Mouse (Mus musculus): ENCODE data around the gene Dnaaf5. TPM values are rescaled to one million over a fixed set of nuclear protein-coding genes. Genes with fewer than 3 reads are reported as not detected.

Dnaaf5 gene
- polyA plus RNA-seq, 1 experiment from 2014 or later = 3.5 TPM

DNA sequence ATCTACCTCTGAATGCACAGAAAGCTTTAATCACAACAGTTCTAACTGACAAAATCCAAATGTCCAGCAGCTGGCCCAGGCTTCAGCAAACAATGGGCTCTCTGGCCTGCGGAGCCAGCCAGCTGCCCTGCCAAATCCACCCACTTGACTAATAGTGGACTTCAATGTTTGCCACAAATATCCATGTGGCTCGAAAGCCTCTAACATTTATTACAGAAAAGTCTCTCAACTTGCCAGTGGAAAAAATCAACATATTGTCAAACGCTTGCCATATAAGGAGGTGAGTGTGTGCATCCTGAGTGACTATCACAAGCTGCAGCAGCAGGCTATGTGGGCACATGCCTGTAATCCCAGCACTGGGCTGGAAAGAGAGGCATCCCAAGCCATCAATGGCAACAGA, 48.8 kb downstream of the Dnaaf5 start:
- ATAC-seq = no peak
- no peaks in the 10 kb centered on the region for H3K9me3 ChIP-seq (replicated peaks; ENCODE audit: control insufficient read depth, low read length, poor library complexity, severe bottlenecking)
- no peak overlapping the region for H3K4me2 ChIP-seq (ENCODE audit: low read length)
- 84% methylated on average over 3 of the region's 3 CpGs for WGBS
- H3K36me3 ChIP-seq (ENCODE audit: control insufficient read depth, insufficient read depth, low read length) = no peaks in the 10 kb centered on the region
- peaks cover 19% of the 10 kb centered on the region for H3K4me1 ChIP-seq (ENCODE audit: control insufficient read depth, insufficient read depth, low read length)
- no peak overlapping the region for H3K9ac ChIP-seq (ENCODE audit: low read depth, low read length)
- no peaks in the 10 kb centered on the region for H3K27me3 ChIP-seq (ENCODE audit: control insufficient read depth, insufficient read depth, low read depth, low read length)
- no peak overlapping the region for H3K27ac ChIP-seq (ENCODE audit: low read length)
- no peak overlapping the region for H3K4me3 ChIP-seq (ENCODE audit: low read depth, low read length)

DNA sequence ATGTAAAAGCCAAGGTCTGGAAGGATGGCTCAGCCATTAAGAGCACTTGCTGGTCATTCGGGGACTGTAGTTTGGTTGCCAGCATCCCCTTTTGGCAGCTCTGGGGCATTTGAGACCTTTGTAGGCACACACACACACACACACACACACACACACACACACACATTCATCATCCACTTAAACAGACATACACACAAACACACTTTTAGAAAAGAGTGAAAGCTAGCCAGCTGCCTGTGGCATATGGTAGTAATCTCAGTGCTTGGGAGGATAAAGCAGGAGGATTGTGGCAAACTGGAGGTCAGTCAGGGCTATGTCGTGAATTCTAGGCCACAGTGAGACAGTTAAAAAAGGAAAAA, 49.6 kb downstream of the Dnaaf5 start:
- peak overlapping the region; percentile 89 for H3K27ac ChIP-seq (ENCODE audit: low read length)
- 44% methylated on average over 2 of the region's 2 CpGs for WGBS
- no peak for ATAC-seq
- no peaks in the 10 kb centered on the region for H3K27me3 ChIP-seq (ENCODE audit: control insufficient read depth, insufficient read depth, low read depth, low read length)
- peak overlapping the region; percentile 77 for H3K4me3 ChIP-seq (ENCODE audit: low read depth, low read length)
- peak overlapping the region; percentile 86 for H3K4me2 ChIP-seq (ENCODE audit: low read length)
- H3K36me3 ChIP-seq (ENCODE audit: control insufficient read depth, insufficient read depth, low read length) = no peaks in the 10 kb centered on the region
- peak overlapping the region; percentile 80 for H3K9ac ChIP-seq (ENCODE audit: low read depth, low read length)
- H3K4me1 ChIP-seq (ENCODE audit: control insufficient read depth, insufficient read depth, low read length) = peaks cover 21% of the 10 kb centered on the region
- no peaks in the 10 kb centered on the region for H3K9me3 ChIP-seq (replicated peaks; ENCODE audit: control insufficient read depth, low read length, poor library complexity, severe bottlenecking)

- Histone ChIP-seq H3K9me3 (replicated peaks; ENCODE audit: control insufficient read depth, low read length, poor library complexity, severe bottlenecking) (no peaks in the 10 kb centered on the region), H3K27me3 (ENCODE audit: control insufficient read depth, insufficient read depth, low read depth, low read length) (no peaks in the 10 kb centered on the region), H3K9ac (ENCODE audit: low read depth, low read length) (peak within 1 kb of the TSS; percentile 85), H3K4me1 (ENCODE audit: control insufficient read depth, insufficient read depth, low read length) (peaks cover 21% of the 10 kb centered on the region), H3K27ac (ENCODE audit: low read length) (peak within 1 kb of the TSS; percentile 89), H3K4me3 (ENCODE audit: low read depth, low read length) (peak within 1 kb of the TSS; percentile 77), H3K4me2 (ENCODE audit: low read length) (peak within 1 kb of the TSS; percentile 86), H3K36me3 (ENCODE audit: control insufficient read depth, insufficient read depth, low read length) (no peaks in the 10 kb centered on the region)
- ATAC-seq = peak; percentile 99
- WGBS = under 1% methylated on average over 62 of the region's 64 CpGs
Measured at GRCm38 (mm10) chr5:139199995-139200769, 50.2 kb downstream of the Dnaaf5 start, which contains the start of gene Sun1. Gene Sun1 (plus strand): TSS chr5:139200637.

DNA sequence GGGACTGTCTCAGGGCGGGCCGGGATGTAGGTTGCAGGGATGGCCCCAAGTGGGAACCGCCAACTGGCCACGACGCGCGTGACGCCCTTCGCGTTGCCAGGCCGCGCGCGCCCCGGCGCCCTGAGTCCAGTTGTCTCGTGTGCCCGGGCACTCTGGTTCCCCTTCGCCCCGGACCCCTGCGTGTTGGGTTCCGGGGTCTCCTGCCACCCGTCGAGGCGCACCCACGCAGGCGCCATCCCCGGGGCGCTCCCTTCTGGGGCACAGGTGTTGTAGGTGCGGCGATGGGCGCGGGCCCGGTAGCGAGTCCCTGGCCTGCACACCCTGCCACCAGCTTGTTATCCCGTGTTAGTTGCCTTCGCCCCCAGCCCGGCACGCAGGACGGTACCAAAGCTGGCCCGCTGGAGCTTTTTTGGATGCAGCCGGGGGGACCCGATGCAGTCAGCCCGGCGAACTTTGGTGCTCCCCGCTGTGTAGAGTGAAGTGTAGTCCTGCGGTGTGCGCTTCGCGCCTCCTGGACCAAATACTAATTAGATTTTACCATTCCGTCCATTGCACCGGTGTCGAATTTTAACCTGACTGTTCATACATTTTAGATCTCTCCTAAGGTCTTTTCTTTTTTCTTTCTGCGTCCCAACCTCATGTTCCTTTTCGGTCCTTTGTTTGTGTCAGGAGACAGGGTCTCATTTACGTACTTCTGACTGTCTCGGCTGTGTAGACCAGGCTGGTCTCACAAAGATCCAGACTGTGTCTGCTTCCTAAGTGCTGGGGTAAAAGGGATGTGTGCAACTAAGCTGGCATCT, 50.9 kb downstream of the Dnaaf5 start:
- ATAC-seq = peak; percentile 13

GRCm38 (mm10) chr5:139202127-139202526, 52.1 kb downstream of the Dnaaf5 start:
- no peaks in the 10 kb centered on the region for H3K27me3 ChIP-seq (ENCODE audit: control insufficient read depth, insufficient read depth, low read depth, low read length)
- no peaks in the 10 kb centered on the region for H3K36me3 ChIP-seq (ENCODE audit: control insufficient read depth, insufficient read depth, low read length)
- ATAC-seq = no peak
- H3K27ac ChIP-seq (ENCODE audit: low read length) = no peak overlapping the region
- peak overlapping the region; percentile 77 for H3K4me3 ChIP-seq (ENCODE audit: low read depth, low read length)
- peaks cover 24% of the 10 kb centered on the region for H3K4me1 ChIP-seq (ENCODE audit: control insufficient read depth, insufficient read depth, low read length)
- no peaks in the 10 kb centered on the region for H3K9me3 ChIP-seq (replicated peaks; ENCODE audit: control insufficient read depth, low read length, poor library complexity, severe bottlenecking)
- H3K4me2 ChIP-seq (ENCODE audit: low read length) = peak overlapping the region; percentile 66
- 78% methylated on average over 11 of the region's 11 CpGs for WGBS
- peak overlapping the region; percentile 85; the same call in 1 of the 2 replicates for H3K9ac ChIP-seq (ENCODE audit: low read depth, low read length)

More for the DNA sequence above, 50.9 kb downstream of the Dnaaf5 start:
- H3K36me3 ChIP-seq (ENCODE audit: control insufficient read depth, insufficient read depth, low read length) = no peaks in the 10 kb centered on the region
- peak overlapping the region; percentile 66 for H3K4me2 ChIP-seq (ENCODE audit: low read length)
- peak overlapping the region; percentile 79 for H3K27ac ChIP-seq (ENCODE audit: low read length)
- peaks cover 21% of the 10 kb centered on the region for H3K4me1 ChIP-seq (ENCODE audit: control insufficient read depth, insufficient read depth, low read length)
- H3K27me3 ChIP-seq (ENCODE audit: control insufficient read depth, insufficient read depth, low read depth, low read length) = no peaks in the 10 kb centered on the region
- WGBS = under 1% methylated on average over 45 of the region's 57 CpGs
- H3K9me3 ChIP-seq (replicated peaks; ENCODE audit: control insufficient read depth, low read length, poor library complexity, severe bottlenecking) = no peaks in the 10 kb centered on the region
- peak overlapping the region; percentile 77 for H3K4me3 ChIP-seq (ENCODE audit: low read depth, low read length)
- H3K9ac ChIP-seq (ENCODE audit: low read depth, low read length) = peak overlapping the region; percentile 85

- 92% methylated on average over 5 of the region's 5 CpGs for WGBS
- H3K9me3 ChIP-seq (replicated peaks; ENCODE audit: control insufficient read depth, low read length, poor library complexity, severe bottlenecking) = no peaks in the 10 kb centered on the region
- no peak for ATAC-seq
- no peak overlapping the region for H3K27ac ChIP-seq (ENCODE audit: low read length)
- H3K4me1 ChIP-seq (ENCODE audit: control insufficient read depth, insufficient read depth, low read length) = peaks cover 24% of the 10 kb centered on the region
- H3K4me2 ChIP-seq (ENCODE audit: low read length) = no peak overlapping the region
- no peaks in the 10 kb centered on the region for H3K27me3 ChIP-seq (ENCODE audit: control insufficient read depth, insufficient read depth, low read depth, low read length)
- no peak overlapping the region for H3K9ac ChIP-seq (ENCODE audit: low read depth, low read length)
- H3K4me3 ChIP-seq (ENCODE audit: low read depth, low read length) = no peak overlapping the region
- no peaks in the 10 kb centered on the region for H3K36me3 ChIP-seq (ENCODE audit: control insufficient read depth, insufficient read depth, low read length)
Measured at GRCm38 (mm10) chr5:139203312-139203711, 53.3 kb downstream of the Dnaaf5 start.

GRCm38 (mm10) chr5:139206081-139206480, 56.1 kb downstream of the Dnaaf5 start:
- Histone ChIP-seq H3K4me1 (ENCODE audit: control insufficient read depth, insufficient read depth, low read length) (peaks cover 19% of the 10 kb centered on the region), H3K27ac (ENCODE audit: low read length) (no peak overlapping the region), H3K27me3 (ENCODE audit: control insufficient read depth, insufficient read depth, low read depth, low read length) (no peaks in the 10 kb centered on the region), H3K9ac (ENCODE audit: low read depth, low read length) (no peak overlapping the region), H3K9me3 (replicated peaks; ENCODE audit: control insufficient read depth, low read length, poor library complexity, severe bottlenecking) (no peaks in the 10 kb centered on the region), H3K4me2 (ENCODE audit: low read length) (no peak overlapping the region), H3K4me3 (ENCODE audit: low read depth, low read length) (no peak overlapping the region), H3K36me3 (ENCODE audit: control insufficient read depth, insufficient read depth, low read length) (peaks cover 4% of the 10 kb centered on the region; the same call in 1 of the 2 replicates)
- 62% methylated on average over 4 of the region's 4 CpGs for WGBS
- no peak for ATAC-seq

DNA sequence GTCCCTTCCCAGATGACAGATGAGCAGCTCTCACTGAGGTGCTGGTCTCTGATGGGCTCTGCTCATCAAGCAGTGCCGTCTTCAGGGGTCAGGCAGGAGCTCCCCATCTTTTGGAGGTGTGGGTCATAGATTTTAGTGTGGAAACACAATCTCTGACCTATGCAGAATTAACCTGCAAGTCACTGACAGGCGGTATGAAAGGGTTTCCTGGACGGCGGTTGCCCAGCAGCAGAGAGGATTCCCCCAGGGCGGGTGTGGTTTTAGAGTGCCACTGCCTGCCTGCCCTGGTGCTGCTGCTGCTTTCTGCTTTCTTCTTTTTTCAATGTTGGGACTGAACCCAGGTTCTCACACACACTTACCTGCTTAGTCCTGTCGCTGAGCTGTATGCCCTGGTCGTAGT, 56.5 kb downstream of the Dnaaf5 start:
- H3K27ac ChIP-seq (ENCODE audit: low read length) = no peak overlapping the region
- H3K36me3 ChIP-seq (ENCODE audit: control insufficient read depth, insufficient read depth, low read length) = peaks cover 4% of the 10 kb centered on the region; the same call in 1 of the 2 replicates
- no peak overlapping the region for H3K4me3 ChIP-seq (ENCODE audit: low read depth, low read length)
- 65% methylated on average over 7 of the region's 7 CpGs for WGBS
- H3K27me3 ChIP-seq (ENCODE audit: control insufficient read depth, insufficient read depth, low read depth, low read length) = no peaks in the 10 kb centered on the region
- no peak for ATAC-seq
- H3K4me2 ChIP-seq (ENCODE audit: low read length) = no peak overlapping the region
- no peak overlapping the region for H3K9ac ChIP-seq (ENCODE audit: low read depth, low read length)
- H3K4me1 ChIP-seq (ENCODE audit: control insufficient read depth, insufficient read depth, low read length) = peaks cover 15% of the 10 kb centered on the region
- no peaks in the 10 kb centered on the region for H3K9me3 ChIP-seq (replicated peaks; ENCODE audit: control insufficient read depth, low read length, poor library complexity, severe bottlenecking)

DNA sequence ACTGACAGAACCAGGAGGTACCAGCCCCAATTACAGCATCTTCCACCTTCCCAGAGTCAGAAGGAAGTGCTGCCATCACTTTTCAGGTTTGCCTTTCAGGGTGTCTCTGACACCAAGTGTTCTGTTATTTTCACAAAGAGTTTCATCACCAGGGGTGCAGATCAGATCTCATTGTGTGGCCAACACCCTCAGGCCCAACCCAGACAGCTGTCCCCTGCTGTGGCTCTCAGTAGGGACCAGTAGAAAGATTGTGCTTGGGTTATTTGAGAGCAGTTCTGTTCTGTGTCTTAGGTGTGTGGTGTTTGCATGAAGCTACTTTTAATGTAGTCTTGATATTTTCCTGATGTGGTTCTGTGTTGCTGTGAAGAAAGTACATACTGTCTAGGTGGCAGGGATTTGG, 58.2 kb downstream of the Dnaaf5 start:
- no peaks in the 10 kb centered on the region for H3K9me3 ChIP-seq (replicated peaks; ENCODE audit: control insufficient read depth, low read length, poor library complexity, severe bottlenecking)
- no peak overlapping the region for H3K9ac ChIP-seq (ENCODE audit: low read depth, low read length)
- H3K4me1 ChIP-seq (ENCODE audit: control insufficient read depth, insufficient read depth, low read length) = peaks cover 5% of the 10 kb centered on the region; the same call in 1 of the 2 replicates
- H3K4me2 ChIP-seq (ENCODE audit: low read length) = no peak overlapping the region
- H3K36me3 ChIP-seq (ENCODE audit: control insufficient read depth, insufficient read depth, low read length) = peaks cover 4% of the 10 kb centered on the region; the same call in 1 of the 2 replicates
- no peak for ATAC-seq
- no peak overlapping the region for H3K27ac ChIP-seq (ENCODE audit: low read length)
- H3K4me3 ChIP-seq (ENCODE audit: low read depth, low read length) = no peak overlapping the region
- no peaks in the 10 kb centered on the region for H3K27me3 ChIP-seq (ENCODE audit: control insufficient read depth, insufficient read depth, low read depth, low read length)
